Mouse (Mus musculus): ENCODE measurements around the gene Hipk2. TPM values are rescaled to one million over a fixed set of nuclear protein-coding genes. Genes with fewer than 3 reads are reported as not detected.
A peak's percentile ranks its signal among the peaks of the same experiment; 100 is the strongest.

Hipk2 gene
- total RNA-seq (2021) = 100 to 1,000 TPM in 1 of 2 experiments, 10 to 100 TPM in 1; 71.5 to 114 TPM
- long read RNA-seq, experiment 1, partial matches to known transcripts = 5 of 18 reads
- long read RNA-seq, experiment 1, other reads (novel, unspliced or antisense) = 12 of 18 reads
- long read RNA-seq, experiment 2, partial matches to known transcripts = 4 of 21 reads
- long read RNA-seq, experiment 2, other reads (novel, unspliced or antisense) = 17 of 21 reads

DNA sequence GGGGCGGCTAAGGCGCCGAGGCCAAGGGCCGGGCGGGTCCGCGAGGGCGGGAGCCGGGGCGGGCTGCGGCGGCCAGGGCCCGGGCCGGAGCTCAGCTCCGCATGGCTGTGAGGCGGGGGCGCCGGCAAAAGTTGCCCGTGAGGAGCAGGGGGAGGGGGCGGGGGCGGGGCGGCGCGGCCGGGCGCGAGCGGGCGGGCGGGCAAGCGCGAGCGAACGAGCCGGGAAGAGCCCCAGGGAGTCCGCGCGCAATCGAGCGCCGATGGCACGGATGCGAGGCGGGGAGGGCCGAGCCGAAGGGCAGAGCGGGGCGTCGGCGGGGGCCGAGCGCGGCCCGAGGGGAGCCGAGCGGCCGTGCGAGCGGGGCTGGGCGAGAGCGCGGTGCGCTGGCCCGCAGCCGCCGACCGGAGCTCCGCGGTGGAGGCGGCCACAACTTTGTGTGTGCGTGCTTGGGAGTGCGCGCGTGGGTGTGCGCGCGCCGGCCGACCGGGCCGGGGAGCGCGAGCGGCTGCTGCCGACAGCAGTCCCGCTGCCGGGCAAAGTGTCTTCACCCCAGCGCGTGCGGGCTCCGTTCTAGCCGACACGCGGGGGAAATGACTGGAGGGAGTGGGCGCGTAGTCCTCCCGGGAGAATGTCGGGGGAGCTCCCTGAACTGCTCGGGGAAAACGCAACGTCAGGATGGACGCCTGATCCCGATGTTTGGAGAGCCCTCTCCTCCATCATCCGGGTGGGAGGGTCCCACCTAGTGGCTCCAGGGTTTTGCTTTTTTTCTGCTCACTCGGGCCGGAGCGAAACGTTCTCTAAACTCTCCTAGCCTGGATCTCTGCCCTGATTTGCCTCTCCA, at the start of gene Hipk2:
Gene Hipk2, minus strand, starts transcription at position 95 of the 841 bp plus-strand sequence.
- DNase-seq = peak; percentile 70 to 79
- intact Hi-C loops (cut with DNase I) = no loop called here

DNA sequence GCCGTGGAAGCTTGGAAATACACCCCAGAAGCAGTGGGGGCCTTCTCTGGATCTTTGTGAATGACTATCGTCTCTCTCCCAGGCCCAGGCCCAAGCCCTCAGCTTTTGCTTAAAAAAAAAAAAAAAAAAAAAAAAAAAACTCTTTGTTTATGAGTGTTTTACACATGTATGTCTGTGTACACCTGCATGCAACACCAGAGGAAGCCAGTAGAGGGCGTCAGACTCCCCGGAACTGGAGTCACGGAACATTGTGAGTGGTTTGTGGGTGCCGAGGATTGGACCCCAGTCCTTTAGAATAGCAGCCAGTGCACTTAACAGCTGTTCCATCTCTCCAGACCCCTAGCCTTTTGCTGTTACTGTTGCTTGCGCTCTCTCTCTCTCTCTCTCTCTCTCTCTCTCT, 49.8 kb upstream of the Hipk2 start:
- no peak for DNase-seq
- intact Hi-C loops (cut with DNase I) = loop anchor here (5.0 kb wide), 1 partner anchor 142 kb away; no protein-coding TSS in a partner anchor

- no peak for DNase-seq
- intact Hi-C loops (cut with DNase I) = no loop called here
Observed at GRCm38 (mm10) chr6:38923870-38924817, 48.2 kb upstream of the Hipk2 start.

DNA sequence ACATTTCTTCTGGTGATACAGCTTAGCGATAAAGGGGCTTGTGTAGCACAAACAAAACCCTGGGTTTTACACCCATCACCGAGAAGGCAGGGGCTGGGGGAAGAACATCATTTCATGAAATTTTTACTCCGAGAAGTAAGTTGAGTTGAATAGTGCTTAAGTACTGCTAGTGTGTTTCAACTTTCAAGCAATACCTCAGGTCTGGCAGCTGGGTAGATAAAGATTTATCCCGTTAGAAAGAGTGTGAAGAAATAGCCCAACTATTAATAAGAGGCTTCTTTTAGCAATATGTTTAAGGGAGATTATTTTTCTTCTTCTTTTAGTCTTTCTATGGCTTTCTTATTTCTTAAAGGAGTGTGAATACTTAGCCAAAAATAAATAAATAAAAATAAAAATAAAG, 47.5 kb upstream of the Hipk2 start:
- no peak for DNase-seq
- intact Hi-C loops (cut with DNase I) = no loop called here

GRCm38 (mm10) chr6:38922517-38922916, 46.6 kb upstream of the Hipk2 start:
- intact Hi-C loops (cut with DNase I) = no loop called here
- no peak for DNase-seq

GRCm38 (mm10) chr6:38921810-38922116, 45.8 kb upstream of the Hipk2 start:
- no peak for DNase-seq
- intact Hi-C loops (cut with DNase I) = no loop called here

GRCm38 (mm10) chr6:38921095-38921809, 45.3 kb upstream of the Hipk2 start:
- no peak for DNase-seq
- intact Hi-C loops (cut with DNase I) = no loop called here

DNA sequence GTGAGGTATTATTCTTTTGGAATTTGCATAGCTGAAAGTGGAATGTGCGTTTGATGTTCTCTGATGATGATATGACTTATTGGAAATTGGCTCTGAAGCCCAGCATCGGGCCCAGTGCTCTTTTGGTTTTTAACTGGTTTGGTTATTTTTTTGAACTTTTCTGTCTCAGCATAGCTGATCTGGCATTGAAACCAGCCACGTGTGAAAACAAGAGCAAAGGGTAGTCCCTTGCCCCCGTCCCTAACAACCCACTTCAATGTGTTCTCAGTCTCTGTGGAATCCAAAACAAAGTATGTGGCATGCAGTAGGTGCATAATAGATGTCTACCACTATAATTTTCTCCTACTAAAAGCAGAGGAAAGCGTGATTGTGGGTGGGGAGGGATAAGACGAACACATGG, 44.2 kb upstream of the Hipk2 start:
- intact Hi-C loops (cut with DNase I) = no loop called here
- no peak for DNase-seq

DNA sequence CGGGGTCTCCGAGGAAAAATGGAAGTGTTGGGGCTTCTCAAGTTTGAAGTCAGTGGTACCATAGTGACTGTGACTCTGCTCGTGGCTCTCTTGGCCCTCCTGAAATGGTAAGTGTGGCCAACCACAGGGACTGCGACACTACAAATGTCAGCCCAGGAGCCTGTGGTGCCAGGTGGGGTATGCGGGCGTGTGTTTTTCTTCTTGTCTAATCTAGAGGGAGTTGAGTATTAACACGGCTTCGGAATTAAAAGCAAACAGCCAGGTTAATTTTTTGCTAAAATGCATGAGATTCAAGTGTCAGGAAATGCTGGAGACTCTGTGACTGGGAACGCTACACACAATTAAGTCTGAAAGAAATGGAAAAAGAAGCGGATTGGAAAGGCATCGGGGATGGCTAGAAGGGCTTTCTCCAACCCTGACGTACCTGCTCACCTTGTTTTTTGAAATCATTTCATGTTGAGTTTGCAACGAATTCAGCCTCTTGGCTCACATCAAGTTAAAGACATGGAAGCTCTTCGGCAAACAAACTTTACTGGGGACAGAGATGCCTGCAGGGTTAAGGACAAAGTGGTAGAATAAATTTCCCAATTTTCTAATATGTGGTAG, 43.3 kb upstream of the Hipk2 start:
- intact Hi-C loops (cut with DNase I) = no loop called here
- DNase-seq = no peak

DNA sequence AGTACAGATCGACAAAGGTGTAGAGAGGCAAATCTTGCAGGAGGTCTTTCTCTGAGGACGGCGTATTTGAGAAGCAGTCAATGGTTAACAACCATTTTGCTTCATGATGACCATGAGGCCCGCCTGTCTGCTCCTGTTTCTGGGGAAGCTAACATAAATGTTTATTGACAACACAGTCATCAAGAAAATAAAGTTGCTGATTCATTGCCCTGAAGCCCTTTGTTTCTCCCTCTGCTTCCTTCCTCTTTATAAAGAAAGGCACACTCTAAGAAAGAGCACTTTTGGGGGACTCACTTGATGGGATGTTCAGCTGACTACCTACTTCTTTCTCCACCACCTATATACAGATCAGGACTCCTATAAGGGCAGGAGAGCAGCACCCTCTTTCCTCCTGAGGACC, 42.8 kb upstream of the Hipk2 start:
- intact Hi-C loops (cut with DNase I) = no loop called here

DNA sequence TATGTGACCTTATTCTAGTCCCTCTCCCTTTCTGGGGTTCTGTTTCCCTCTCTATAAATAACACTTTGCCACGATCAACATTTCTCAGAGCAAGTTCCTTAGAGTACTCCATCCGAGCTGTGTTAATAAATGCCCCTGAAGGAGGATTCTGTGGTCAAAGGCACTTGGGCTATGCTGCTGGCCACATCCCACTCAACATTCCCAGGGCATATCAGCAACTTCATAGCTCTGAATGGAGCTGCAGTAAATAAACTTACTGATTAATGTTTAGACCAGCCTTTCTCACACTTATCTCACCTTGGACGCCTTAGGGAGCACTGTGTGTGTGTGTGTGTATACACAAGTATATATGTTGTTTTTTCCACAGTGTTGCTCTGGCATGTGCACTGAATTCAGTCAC, 41.5 kb upstream of the Hipk2 start:
- intact Hi-C loops (cut with DNase I) = no loop called here
- no peak for DNase-seq

More for the DNA sequence above, 42.8 kb upstream of the Hipk2 start:
- DNase-seq = no peak

DNA sequence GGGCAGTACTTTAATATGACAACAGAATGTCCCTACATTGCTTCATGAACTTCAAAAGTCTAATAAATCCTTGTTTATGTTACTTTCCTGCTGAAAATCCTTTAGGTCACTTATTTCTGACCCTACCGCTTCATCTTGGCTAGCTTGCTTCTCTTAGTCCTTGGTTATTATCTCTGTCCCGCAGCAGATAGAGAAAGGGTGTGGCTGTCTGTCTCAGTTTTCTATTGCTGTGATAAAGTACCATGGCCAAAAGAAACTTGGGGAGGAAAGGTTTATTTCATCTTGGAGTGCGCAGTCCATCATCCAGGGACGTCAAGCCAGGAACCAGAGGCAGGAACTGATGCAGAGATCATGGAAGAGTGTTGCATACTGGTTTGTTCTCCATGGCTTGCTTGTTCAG, 40.6 kb upstream of the Hipk2 start:
- intact Hi-C loops (cut with DNase I) = no loop called here

DNA sequence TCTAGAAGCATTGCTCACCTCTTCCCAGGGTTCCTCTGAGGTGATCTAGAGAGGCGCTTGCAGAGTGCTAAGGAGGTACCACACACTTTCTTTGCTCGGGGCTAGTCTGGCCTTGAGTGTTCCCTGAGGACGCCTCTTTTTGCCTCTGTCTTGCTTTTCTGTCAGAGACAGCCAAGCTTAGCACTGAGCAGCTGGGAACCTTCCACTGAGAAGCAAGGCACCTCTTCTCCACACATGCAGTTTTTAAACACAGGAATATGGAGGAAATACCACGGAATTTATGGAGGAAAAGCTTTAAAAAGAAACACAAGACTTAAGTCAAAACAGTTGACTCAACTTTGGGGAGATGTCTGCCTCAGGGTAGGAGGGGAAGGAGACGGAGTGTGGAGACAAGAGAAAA, 39.8 kb upstream of the Hipk2 start:
- intact Hi-C loops (cut with DNase I) = no loop called here
- DNase-seq = no peak

More for the DNA sequence above, 40.6 kb upstream of the Hipk2 start:
- DNase-seq = no peak

- intact Hi-C loops (cut with DNase I) = loop anchor here (5.0 kb wide), 1 partner anchor 262 kb away; no protein-coding TSS in a partner anchor
Observed at GRCm38 (mm10) chr6:38914181-38914580, 38.2 kb upstream of the Hipk2 start.

DNA sequence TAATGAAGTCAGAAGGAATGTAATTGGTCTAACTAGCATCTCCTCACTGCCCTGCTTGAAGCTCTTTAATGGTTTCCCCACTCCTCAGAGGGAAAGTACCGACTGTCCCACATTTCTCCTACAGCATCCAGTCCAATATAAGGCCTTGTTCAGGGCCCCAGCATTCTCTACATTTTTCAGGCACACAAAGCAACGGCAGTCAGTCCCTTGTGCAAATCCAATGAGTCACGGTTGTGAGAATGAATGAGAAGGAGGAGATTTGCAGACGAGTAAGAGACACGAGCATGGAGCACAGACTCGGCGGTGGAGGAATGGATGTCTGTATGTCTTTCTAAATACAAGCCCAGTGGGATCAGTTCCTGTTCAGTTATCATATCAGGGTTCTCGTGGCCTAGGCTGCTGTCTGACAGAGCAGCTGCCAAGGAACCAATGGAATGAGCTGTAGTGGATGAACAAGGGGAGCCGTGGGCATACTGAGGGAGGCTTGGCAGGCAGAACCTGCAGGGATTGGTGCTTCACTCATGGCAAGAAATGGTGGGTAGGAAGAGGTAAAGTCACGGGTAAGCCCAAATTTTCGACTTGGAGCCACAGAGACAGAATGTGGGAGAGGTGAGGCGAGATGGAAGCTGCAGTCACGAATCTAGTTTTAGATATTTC, 37.5 kb upstream of the Hipk2 start:
- intact Hi-C loops (cut with DNase I) = loop anchor here (5.0 kb wide), 1 partner anchor 261 kb away; no protein-coding TSS in a partner anchor
- DNase-seq = no peak

More at GRCm38 (mm10) chr6:38914181-38914580, 38.2 kb upstream of the Hipk2 start:
- DNase-seq = no peak

- intact Hi-C loops (cut with DNase I) = loop anchor here (5.0 kb wide), 1 partner anchor 261 kb away; no protein-coding TSS in a partner anchor
- DNase-seq = no peak
Observed at GRCm38 (mm10) chr6:38912845-38913244, 36.9 kb upstream of the Hipk2 start.

GRCm38 (mm10) chr6:38912121-38912660, 36.2 kb upstream of the Hipk2 start:
- no peak for DNase-seq

GRCm38 (mm10) chr6:38910828-38911559, 35.0 kb upstream of the Hipk2 start:
- DNase-seq = peak; percentile 30 to 51
- intact Hi-C loops (cut with DNase I) = loop anchor here (2.0 to 5.0 kb wide), 2 partner anchors 174 to 259 kb away; no protein-coding TSS in a partner anchor

More at GRCm38 (mm10) chr6:38912121-38912660, 36.2 kb upstream of the Hipk2 start:
- intact Hi-C loops (cut with DNase I) = loop anchor here (5.0 kb wide), 1 partner anchor 260 kb away; no protein-coding TSS in a partner anchor
